Mouse (Mus musculus): ENCODE results near the gene Olfr1342. TPM values are rescaled to one million over a fixed set of nuclear protein-coding genes. Genes with fewer than 3 reads are reported as not detected.

The Olfr1342 gene
- polyA plus RNA-seq, 1 experiment from 2014 or later = 0.15 TPM

DNA sequence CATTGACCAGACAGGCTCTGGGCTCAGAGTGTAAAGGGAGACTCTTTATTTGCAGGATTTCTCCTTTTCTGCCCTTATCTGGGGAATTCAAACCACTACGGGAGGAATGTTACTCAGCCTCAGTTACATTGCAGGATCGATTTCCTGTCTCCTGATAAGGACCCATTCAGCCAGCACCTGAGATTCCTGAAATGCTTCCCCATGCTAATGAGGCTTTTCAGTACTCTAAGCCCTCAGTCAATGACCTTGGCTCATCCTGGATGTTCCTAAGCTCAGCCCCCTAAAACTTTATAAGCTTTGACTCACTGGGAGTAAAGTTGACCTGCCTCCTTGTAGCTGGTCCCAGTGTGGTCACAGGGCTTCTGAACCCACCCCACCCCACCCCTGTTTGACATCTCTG is 5.5 kb downstream of the Olfr1342 start:
- Histone ChIP-seq H3K9ac (no peak overlapping the region), H3K9me3 (replicated peaks) (no peaks in the 10 kb centered on the region), H3K4me3 (replicated peaks) (no peak overlapping the region), H3K4me1 (no peaks in the 10 kb centered on the region), H3K4me2 (replicated peaks) (no peak overlapping the region), H3K27ac (replicated peaks) (no peak overlapping the region), H3K27me3 (no peaks in the 10 kb centered on the region), H3K36me3 (no peaks in the 10 kb centered on the region)
- WGBS = 38% methylated on average over 2 of the region's 2 CpGs
- ATAC-seq (ENCODE audit: insufficient number of reproducible peaks, low FRiP score, low TSS enrichment, low read depth) = no peak

DNA sequence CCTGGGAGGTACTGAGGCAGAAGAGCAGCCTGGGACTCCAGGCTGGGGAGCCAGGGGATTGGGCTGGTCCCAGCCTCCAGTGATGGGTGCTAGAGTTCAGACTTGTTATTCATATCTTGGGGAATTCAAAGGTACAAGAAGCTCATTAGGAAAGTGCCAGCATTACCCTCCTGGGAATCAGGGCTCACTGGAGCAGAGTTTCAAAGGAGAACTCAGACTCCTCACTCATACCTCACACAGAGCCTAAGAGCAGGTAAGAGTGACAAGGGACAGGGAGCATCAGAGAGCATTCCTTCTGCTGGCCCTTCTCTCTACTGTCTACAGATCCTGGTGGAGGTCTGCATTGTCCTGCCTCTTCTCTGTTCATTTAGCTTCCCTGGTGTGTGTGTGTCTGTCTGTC is 33.9 kb downstream of the Olfr1342 start, which contains the start of gene Olfr62:
Olfr62 (plus strand) TSS at position 301 of the 400 bp plus-strand sequence.
- no peak for ATAC-seq (ENCODE audit: insufficient number of reproducible peaks, low FRiP score, low TSS enrichment, low read depth)
- H3K9me3 ChIP-seq (replicated peaks) = no peaks in the 10 kb centered on the region
- H3K4me2 ChIP-seq (replicated peaks) = no peak within 1 kb of the TSS
- no peak within 1 kb of the TSS for H3K4me3 ChIP-seq (replicated peaks)
- H3K27me3 ChIP-seq = no peaks in the 10 kb centered on the region
- no peaks in the 10 kb centered on the region for H3K36me3 ChIP-seq
- no peak within 1 kb of the TSS for H3K27ac ChIP-seq (replicated peaks)
- no peaks in the 10 kb centered on the region for H3K4me1 ChIP-seq
- H3K9ac ChIP-seq = no peak within 1 kb of the TSS

DNA sequence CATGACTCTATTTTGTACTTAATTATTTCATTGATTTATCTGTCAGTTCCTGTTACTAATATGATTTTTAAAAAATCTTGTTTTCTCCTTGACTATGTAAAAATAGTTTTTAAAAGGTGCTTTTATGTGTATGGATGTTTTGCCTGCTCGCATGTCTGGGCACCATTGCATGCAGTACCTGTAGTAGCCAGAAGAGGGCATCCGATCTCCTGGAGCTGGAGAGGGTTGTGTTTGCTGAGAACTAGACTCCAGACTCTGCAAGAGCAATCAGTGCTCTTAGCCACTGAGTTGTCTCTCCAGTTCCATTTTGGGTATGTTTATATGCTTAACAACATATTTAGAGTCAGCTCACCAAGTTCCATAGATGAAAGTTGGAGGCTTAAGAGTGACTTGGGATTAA is 47.3 kb downstream of the Olfr1342 start:
- no peak overlapping the region for H3K9ac ChIP-seq
- H3K27ac ChIP-seq (replicated peaks) = no peak overlapping the region
- WGBS = 4% methylated on average over 2 of the region's 2 CpGs
- no peaks in the 10 kb centered on the region for H3K9me3 ChIP-seq (replicated peaks)
- no peaks in the 10 kb centered on the region for H3K27me3 ChIP-seq
- H3K4me2 ChIP-seq (replicated peaks) = no peak overlapping the region
- ATAC-seq (ENCODE audit: insufficient number of reproducible peaks, low FRiP score, low TSS enrichment, low read depth) = no peak
- H3K4me3 ChIP-seq (replicated peaks) = no peak overlapping the region
- peaks cover 6% of the 10 kb centered on the region for H3K4me1 ChIP-seq
- H3K36me3 ChIP-seq = no peaks in the 10 kb centered on the region

DNA sequence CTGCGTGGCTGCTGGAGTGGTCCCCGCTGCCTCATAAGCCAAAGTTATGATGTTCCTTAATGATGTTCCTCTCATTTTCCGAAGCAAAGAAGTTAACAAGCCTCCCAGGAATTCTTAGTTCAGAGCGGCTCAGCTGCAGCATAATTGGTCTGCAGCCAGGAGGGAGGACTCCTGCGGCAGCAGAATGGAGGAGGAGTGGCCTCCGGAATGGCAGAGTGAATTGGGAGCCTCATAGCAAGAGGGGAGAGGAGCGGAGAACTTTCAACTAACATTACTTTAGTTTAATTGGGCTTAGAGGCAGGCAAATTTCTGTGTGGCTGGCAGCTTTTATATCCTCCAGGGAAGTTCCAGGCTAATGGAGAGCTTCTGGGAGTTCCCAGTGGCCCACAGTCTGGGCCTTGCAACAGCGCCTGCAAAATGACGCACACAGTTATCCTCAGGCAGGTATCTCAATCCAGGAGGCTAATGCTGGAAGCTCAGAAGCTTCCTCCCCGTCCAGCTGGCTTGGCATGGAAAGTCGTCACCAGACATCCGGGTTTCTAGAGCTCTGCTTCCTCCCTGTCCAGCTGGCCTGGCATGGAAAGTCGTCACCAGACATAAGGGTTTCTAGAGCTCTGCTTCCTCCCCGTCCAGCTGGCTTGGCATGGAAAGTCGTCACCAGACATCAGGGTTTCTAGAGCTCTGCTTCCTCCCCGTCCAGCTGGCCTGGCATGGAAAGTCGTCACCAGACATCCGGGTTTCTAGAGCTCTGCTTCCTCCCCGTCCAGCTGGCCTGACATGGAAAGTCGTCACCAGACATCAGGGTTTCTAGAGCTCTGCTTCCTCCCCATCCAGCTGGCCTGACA is 50.0 kb downstream of the Olfr1342 start:
- Histone ChIP-seq H3K36me3 (no peaks in the 10 kb centered on the region), H3K4me1 (peaks cover 6% of the 10 kb centered on the region), H3K4me2 (replicated peaks) (peak overlapping the region; percentile 24), H3K27me3 (no peaks in the 10 kb centered on the region), H3K9ac (peak overlapping the region; percentile 15; the same call in 1 of the 2 replicates), H3K4me3 (replicated peaks) (no peak overlapping the region), H3K27ac (replicated peaks) (no peak overlapping the region), H3K9me3 (replicated peaks) (no peaks in the 10 kb centered on the region)
- ATAC-seq (ENCODE audit: insufficient number of reproducible peaks, low FRiP score, low TSS enrichment, low read depth) = peak; percentile 65; the same call in 1 of the 2 replicates
- WGBS = 38% methylated on average over 20 of the region's 20 CpGs

Other genes starting within 250 kb of the Olfr1342 start
- gene Mpl, start 235.2 kb downstream of the Olfr1342 start, polyA plus RNA-seq (2015; fragmentation: Nextera tagmentation; extraction: Ambion mirVana) = 0.25 and 0.26 TPM in 2 replicates
- 25.6 and 27.1 TPM in 2 replicates for gene Tie1, start 202.7 kb downstream of the Olfr1342 start, polyA plus RNA-seq (2015; fragmentation: Nextera tagmentation; extraction: Ambion mirVana)
- gene 2610528J11Rik, start 165.8 kb downstream of the Olfr1342 start, polyA plus RNA-seq (2015; fragmentation: Nextera tagmentation; extraction: Ambion mirVana) = 15.3 and 18.6 TPM in 2 replicates
- 11.7 and 17.4 TPM in 2 replicates for gene Tmem125, start 148.7 kb downstream of the Olfr1342 start, polyA plus RNA-seq (2015; fragmentation: Nextera tagmentation; extraction: Ambion mirVana)
- 2.3 and 3.3 TPM in 2 replicates for gene Cfap57, start 72.0 kb downstream of the Olfr1342 start, polyA plus RNA-seq (2015; fragmentation: Nextera tagmentation; extraction: Ambion mirVana)
- gene Ebna1bp2, start 72.0 kb downstream of the Olfr1342 start, polyA plus RNA-seq (2015; fragmentation: Nextera tagmentation; extraction: Ambion mirVana) = 120 and 128 TPM in 2 replicates
- 0.17 and 0.18 TPM in 2 replicates for gene Olfr62, start 33.8 kb downstream of the Olfr1342 start, polyA plus RNA-seq (2015; fragmentation: Nextera tagmentation; extraction: Ambion mirVana)
- 0.07 and 0.17 TPM in 2 replicates for gene Olfr1341, start 10.8 kb upstream of the Olfr1342 start, polyA plus RNA-seq (2015; fragmentation: Nextera tagmentation; extraction: Ambion mirVana)
- gene Olfr1340, start 27.4 kb upstream of the Olfr1342 start, polyA plus RNA-seq (2015; fragmentation: Nextera tagmentation; extraction: Ambion mirVana) = 0.44 and 0.50 TPM in 2 replicates
- gene Olfr1339, start 39.4 kb upstream of the Olfr1342 start, polyA plus RNA-seq (2015; fragmentation: Nextera tagmentation; extraction: Ambion mirVana) = 0.08 and 0.22 TPM in 2 replicates
- gene Olfr1338, start 66.0 kb upstream of the Olfr1342 start, polyA plus RNA-seq (2015; fragmentation: Nextera tagmentation; extraction: Ambion mirVana) = 0.19 and 0.37 TPM in 2 replicates
- gene Olfr1337, start 89.8 kb upstream of the Olfr1342 start, polyA plus RNA-seq (2015; fragmentation: Nextera tagmentation; extraction: Ambion mirVana) = not detected in 2 replicates
- gene Olfr1335, start 117.2 kb upstream of the Olfr1342 start, polyA plus RNA-seq (2015; fragmentation: Nextera tagmentation; extraction: Ambion mirVana) = not detected in 2 replicates
- gene Olfr1333, start 143.5 kb upstream of the Olfr1342 start, polyA plus RNA-seq (2015; fragmentation: Nextera tagmentation; extraction: Ambion mirVana) = not detected in 2 replicates
- gene Olfr1331, start 171.9 kb upstream of the Olfr1342 start, polyA plus RNA-seq (2015; fragmentation: Nextera tagmentation; extraction: Ambion mirVana) = not detected in 2 replicates
- gene Olfr1330, start 195.8 kb upstream of the Olfr1342 start, polyA plus RNA-seq (2015; fragmentation: Nextera tagmentation; extraction: Ambion mirVana) = 0.36 TPM in 1 of 2 replicates, not detected in the other
- gene Olfr1329, start 224.7 kb upstream of the Olfr1342 start, polyA plus RNA-seq (2015; fragmentation: Nextera tagmentation; extraction: Ambion mirVana) = 0.18 TPM in 1 of 2 replicates, not detected in the other
- gene Olfr1328, start 245.9 kb upstream of the Olfr1342 start, polyA plus RNA-seq (2015; fragmentation: Nextera tagmentation; extraction: Ambion mirVana) = 0.07 TPM in 1 of 2 replicates, not detected in the other

All from embryonic facial prominence, embryonic 15.5 days (tissue).